Mouse (Mus musculus): ENCODE measurements around the gene Rfng. TPM values are rescaled to one million over a fixed set of nuclear protein-coding genes. Genes with fewer than 3 reads are reported as not detected.

Gene Rfng
- total RNA-seq, 1 experiment from 2014 or later = 5.9 TPM

GRCm38 (mm10) chr11:120731858-120732680 is 51.9 kb downstream of the Rfng start, which contains the start of gene Cbr2:
Gene Cbr2 (minus strand): TSS chr11:120732114.
- no peak for ATAC-seq (ENCODE audit: extremely low read depth, insufficient number of reproducible peaks, low FRiP score, poor library complexity, severe bottlenecking)

- no peak for ATAC-seq (ENCODE audit: extremely low read depth, insufficient number of reproducible peaks, low FRiP score, poor library complexity, severe bottlenecking)
Measured at GRCm38 (mm10) chr11:120731395-120731794, 52.6 kb downstream of the Rfng start.

Other genes starting within 250 kb of the Rfng start
- 15.0 and 16.9 TPM in 2 replicates for gene Mcrip1, start 234.5 kb downstream of the Rfng start, total RNA-seq (2017)
- not detected in 2 replicates for gene Ppp1r27, start 233.1 kb downstream of the Rfng start, total RNA-seq (2017)
- 122 and 155 TPM in 2 replicates for gene P4hb, start 211.0 kb downstream of the Rfng start, total RNA-seq (2017)
- 166 and 185 TPM in 2 replicates for gene Arhgdia, start 202.6 kb downstream of the Rfng start, total RNA-seq (2017)
- 52.7 and 88.0 TPM in 2 replicates for gene Alyref, start 185.8 kb downstream of the Rfng start, total RNA-seq (2017)
- 15.7 and 22.0 TPM in 2 replicates for gene Anapc11, start 185.8 kb downstream of the Rfng start, total RNA-seq (2017)
- not detected in 2 replicates for gene Npb, start 175.7 kb downstream of the Rfng start, total RNA-seq (2017)
- 31.7 and 47.8 TPM in 2 replicates for gene Pcyt2, start 166.3 kb downstream of the Rfng start, total RNA-seq (2017)
- gene Sirt7, start 159.0 kb downstream of the Rfng start, total RNA-seq (2017) = 181 and 194 TPM in 2 replicates
- 25.5 and 33.5 TPM in 2 replicates for gene Mafg, start 150.6 kb downstream of the Rfng start, total RNA-seq (2017)
- gene Pycr1, start 140.4 kb downstream of the Rfng start, total RNA-seq (2017) = 1.6 TPM in 1 of 2 replicates, not detected in the other
- not detected in 2 replicates for gene Myadml2, start 136.0 kb downstream of the Rfng start, total RNA-seq (2017)
- not detected in 2 replicates for gene Notum, start 123.0 kb downstream of the Rfng start, total RNA-seq (2017)
- gene Aspscr1, start 111.2 kb downstream of the Rfng start, total RNA-seq (2017) = 59.7 and 74.8 TPM in 2 replicates
- gene Cenpx, start 70.5 kb downstream of the Rfng start, total RNA-seq (2017) = 24.2 and 44.7 TPM in 2 replicates
- 47.1 and 47.6 TPM in 2 replicates for gene Lrrc45, start 70.3 kb downstream of the Rfng start, total RNA-seq (2017)
- gene Rac3, start 62.7 kb downstream of the Rfng start, total RNA-seq (2017) = 0.98 TPM in 1 of 2 replicates, not detected in the other
- gene Dcxr, start 56.9 kb downstream of the Rfng start, total RNA-seq (2017) = 6.8 and 8.1 TPM in 2 replicates
- 0.81 TPM in 1 of 2 replicates, not detected in the other for gene Cbr2, start 52.1 kb downstream of the Rfng start, total RNA-seq (2017)
- gene Hmga1b, start 21.4 kb downstream of the Rfng start, total RNA-seq (2017) = 26.0 and 37.3 TPM in 2 replicates
- gene Gps1, start 65 bp upstream of the Rfng start, total RNA-seq (2017) = 59.6 and 60.3 TPM in 2 replicates
- 30.9 and 32.5 TPM in 2 replicates for gene Dus1l, start 12.2 kb upstream of the Rfng start, total RNA-seq (2017)
- gene Fasn, start 40.3 kb upstream of the Rfng start, total RNA-seq (2017) = 22.0 and 28.3 TPM in 2 replicates
- gene Ccdc57, start 148.7 kb upstream of the Rfng start, total RNA-seq (2017) = 3.5 and 4.7 TPM in 2 replicates
- gene Slc16a3, start 164.3 kb upstream of the Rfng start, total RNA-seq (2017) = 216 and 232 TPM in 2 replicates
- 89.3 and 108 TPM in 2 replicates for gene Csnk1d, start 207.1 kb upstream of the Rfng start, total RNA-seq (2017)

Measured in neutrophil, adult 5-6 weeks (primary cell).